Mouse (Mus musculus) layer of hippocampus, postnatal 10 days (tissue): ENCODE measurements around the gene Hoxc9. TPM values are rescaled to one million over a fixed set of nuclear protein-coding genes. Genes with fewer than 3 reads are reported as not detected.

Experiments
- DNase-seq, 2 experiments: peaks; one replicate each; pipeline ENCODE4 v3.0.0; 2021; ENCODE audit warnings: low spot score in 2 of 2
- microRNA-seq, 2 experiments: library from miRNA; unstranded; fragments of <30 nt; microRNA quantifications; one replicate each; pipeline ENCODE4 v1.2.0; 2021
- total RNA-seq, 2 experiments: library from RNA; stranded (reverse); gene quantifications; 2 replicates each; pipeline ENCODE4 v1.2.3; 2021

Gene Hoxc9
- total RNA-seq, 2 experiments from 2014 or later = not detected

DNA sequence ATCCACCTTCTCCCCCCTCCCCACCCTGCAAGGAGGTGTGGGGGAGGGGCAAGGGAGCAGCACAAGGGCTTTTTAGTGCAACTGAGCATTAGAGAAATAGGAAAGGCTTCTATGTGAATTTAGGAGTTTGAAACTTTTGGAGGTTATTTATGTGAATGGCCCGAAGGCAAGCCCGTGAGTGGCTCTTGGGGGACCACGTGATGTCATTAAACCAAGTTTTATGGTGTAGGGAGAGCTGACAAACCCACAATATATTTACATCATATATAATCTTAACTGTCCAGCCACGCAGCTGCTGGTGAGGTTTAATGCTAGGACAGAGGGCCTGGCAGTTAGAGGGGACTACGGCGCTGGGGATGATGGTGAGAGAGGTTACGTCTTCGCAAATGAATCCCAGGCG lies 42.4 kb downstream of the Hoxc9 start, which contains the start of gene Hoxc4:
Gene Hoxc4, plus strand, starts transcription at position 299 of the 400 bp plus-strand sequence.
- DNase-seq = no peak

DNA sequence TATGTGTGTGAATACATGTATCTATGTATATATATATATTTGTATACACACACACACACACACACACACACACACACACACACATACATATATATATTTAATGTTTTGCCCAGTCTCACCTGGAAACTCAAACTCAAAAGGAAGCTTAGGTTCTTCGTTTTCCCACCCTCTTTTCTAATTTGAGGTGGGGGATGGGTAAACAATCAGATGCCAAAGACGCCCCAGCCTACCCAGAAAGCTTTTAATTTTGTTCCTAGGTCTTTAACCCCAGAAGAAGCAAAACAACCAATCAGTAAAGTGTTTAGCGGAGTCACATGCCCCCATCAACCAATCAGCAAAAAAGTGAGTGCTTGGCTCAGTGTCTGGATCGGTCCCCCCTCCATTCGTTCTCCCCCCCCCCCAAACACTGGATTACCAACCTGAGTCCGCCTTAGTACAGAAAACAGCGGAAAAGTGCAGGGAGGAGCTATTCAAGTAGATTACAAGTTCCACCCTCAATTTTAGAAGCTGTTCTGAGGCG lies 44.7 kb downstream of the Hoxc9 start:
- no peak for DNase-seq

DNA sequence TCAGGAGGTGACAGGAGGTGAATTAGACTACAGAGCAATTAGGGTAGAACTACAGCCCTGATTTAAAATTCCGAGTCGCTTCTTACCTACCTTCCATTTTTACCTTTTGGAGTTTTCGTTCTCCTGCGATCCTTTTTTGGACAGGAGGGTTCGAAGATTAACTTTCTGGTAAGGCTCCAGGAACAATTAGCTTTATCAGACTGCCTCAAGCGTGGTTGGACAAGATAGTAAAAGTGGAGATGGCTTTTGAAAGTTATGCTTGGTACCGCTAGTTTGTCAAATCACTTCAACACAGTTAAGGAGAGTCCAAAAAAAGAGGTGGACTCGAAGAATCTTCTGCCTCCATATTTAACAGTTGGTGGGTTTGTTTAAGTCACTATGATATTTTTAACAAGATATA lies 45.3 kb downstream of the Hoxc9 start:
- DNase-seq = no peak

DNA sequence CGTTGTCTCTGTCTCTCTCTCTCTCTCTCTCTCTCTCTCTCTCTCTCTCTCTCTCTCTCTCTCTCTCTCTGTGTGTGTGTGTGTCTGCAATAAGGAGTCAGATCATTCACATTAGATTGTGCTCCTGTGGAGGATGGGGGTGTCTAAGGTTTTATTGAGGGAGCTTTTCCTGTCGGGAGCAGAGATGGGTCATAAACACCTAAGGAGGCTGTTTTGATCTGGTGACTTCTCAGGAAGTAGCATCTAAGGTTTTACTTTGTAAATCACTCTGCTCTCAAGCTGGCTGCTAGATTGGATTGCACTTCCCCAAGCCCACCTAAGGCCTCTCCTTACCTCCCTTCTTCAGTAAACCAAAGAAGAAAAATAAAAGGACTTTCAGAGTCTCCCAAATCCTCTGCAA lies 47.9 kb downstream of the Hoxc9 start:
- no peak for DNase-seq

GRCm38 (mm10) chr15:103027266-103028235 lies 51.3 kb downstream of the Hoxc9 start:
- no peak for DNase-seq

DNA sequence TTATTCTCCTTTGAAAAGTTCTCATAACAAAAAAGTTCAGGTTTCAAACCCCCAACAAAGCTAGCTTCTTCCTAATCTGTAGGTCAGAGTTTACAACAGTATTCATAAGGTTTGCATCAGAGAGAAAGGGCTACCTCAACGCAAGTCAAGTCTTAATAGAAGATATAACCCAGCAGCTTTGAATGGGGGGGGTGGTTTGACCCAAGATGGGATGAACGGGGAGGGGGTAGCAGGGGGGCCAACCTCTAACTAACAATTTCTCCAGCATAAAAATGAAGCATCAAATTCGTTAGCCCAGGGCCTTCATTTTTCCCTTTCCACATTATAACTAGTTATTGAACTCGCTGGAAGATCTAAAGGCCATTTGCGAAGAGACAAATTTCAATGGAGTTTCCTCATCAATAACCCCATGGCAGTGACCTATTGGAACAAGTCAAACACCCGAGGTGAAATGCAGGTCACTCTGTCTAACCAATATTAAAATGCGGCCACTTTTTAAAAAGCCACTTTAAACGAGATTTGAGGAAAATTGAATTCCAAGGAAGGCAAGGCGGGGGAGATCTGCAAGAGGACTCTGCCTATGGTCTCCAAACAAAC lies 52.8 kb downstream of the Hoxc9 start:
- no peak for DNase-seq

- DNase-seq = no peak
These were observed 53.9 kb downstream of the Hoxc9 start for GRCm38 (mm10) chr15:103030142-103030541.

- no peak for DNase-seq
These were observed 55.9 kb downstream of the Hoxc9 start for GRCm38 (mm10) chr15:103032167-103032566.

- no peak for DNase-seq
These were observed 56.7 kb downstream of the Hoxc9 start for GRCm38 (mm10) chr15:103032646-103033575.

DNA sequence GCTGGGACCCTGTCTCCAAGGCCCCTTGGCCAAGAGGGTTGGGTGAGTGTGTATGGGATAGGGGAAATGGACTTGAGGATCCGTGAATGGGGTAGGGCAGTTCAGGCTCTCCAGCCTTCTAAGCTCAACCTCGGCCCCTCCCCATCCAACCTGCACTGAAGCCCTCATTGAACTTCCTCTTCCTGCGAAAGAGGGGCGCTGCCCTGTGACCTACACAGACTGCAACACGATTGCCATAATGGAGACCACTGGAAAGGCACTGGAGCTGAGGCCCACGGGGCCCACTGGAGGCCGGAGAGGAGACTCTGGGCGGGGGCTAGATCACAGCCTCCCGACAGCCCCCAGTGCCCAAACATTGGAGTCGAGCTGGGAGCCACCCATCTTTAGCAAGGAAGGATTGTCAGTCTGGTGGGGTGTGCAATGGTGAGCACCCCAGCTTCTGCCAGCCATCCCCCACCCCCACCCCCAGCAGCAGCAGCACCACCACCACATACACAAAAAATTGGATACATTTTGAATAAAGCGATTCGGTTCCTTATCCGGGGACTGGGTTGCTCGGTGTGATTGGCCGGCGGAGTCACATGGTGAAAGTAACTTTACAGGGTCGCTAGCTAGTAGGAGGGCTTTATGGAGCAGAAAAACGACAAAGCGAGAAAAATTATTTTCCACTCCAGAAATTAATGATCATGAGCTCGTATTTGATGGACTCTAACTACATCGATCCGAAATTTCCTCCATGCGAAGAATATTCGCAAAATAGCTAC lies 58.0 kb downstream of the Hoxc9 start:
- DNase-seq = no peak

Small RNA genes within 50 kb of the gene (microRNA-seq; reads per million reads assigned to microRNA genes)
- gene Mir196a-2 (0 to 0.98 reads per million in 2 experiments), gene Mir615 (0.89 to 0.98 reads per million in 2 experiments)

Other genes with a start within 250 kb of the Hoxc9 start
- gene Hoxc13, start 55.3 kb upstream of the Hoxc9 start, total RNA-seq = not detected
- gene Hoxc12, start 39.7 kb upstream of the Hoxc9 start, total RNA-seq = not detected
- gene Hoxc11, start 22.0 kb upstream of the Hoxc9 start, total RNA-seq = not detected
- not detected for gene Hoxc10, start 9.6 kb upstream of the Hoxc9 start, total RNA-seq
- not detected for gene Hoxc5, start 9.0 kb upstream of the Hoxc9 start, total RNA-seq
- gene Hoxc8, start 14.2 kb downstream of the Hoxc9 start, total RNA-seq = not detected
- not detected for gene Hoxc6, start 21.8 kb downstream of the Hoxc9 start, total RNA-seq
- not detected for gene Hoxc4, start 42.5 kb downstream of the Hoxc9 start, total RNA-seq
- gene Smug1, start 190.7 kb downstream of the Hoxc9 start, total RNA-seq = 10 to 100 TPM; 15.1 to 17.4 TPM